Mouse (Mus musculus) frontal cortex, postnatal 36 days (tissue): ENCODE data around the gene Pus10.

Source experiments
- DNase-seq, 2 experiments: peaks; one replicate each; pipeline ENCODE4 v3.0.0; 2022; ENCODE audit warnings: low spot score in 2 of 2

Pus10 gene

GRCm38 (mm10) chr11:23665311-23665786, at the start of gene Pus10:
Gene Pus10, plus strand, starts transcription at chr11:23665674.
- DNase-seq: peak in 1 of 2 experiments; percentile 11

- no peak for DNase-seq
These were observed 46.5 kb upstream of the Pus10 start for GRCm38 (mm10) chr11:23618995-23619394.

- no peak for DNase-seq
These were observed 34.8 kb upstream of the Pus10 start for GRCm38 (mm10) chr11:23630664-23631063.

- peak; percentile 70 to 73 for DNase-seq
These were observed 32.3 kb upstream of the Pus10 start, which contains the start of gene 0610010F05Rik for GRCm38 (mm10) chr11:23632945-23633878. Gene 0610010F05Rik, minus strand, starts transcription at chr11:23633639.

- no peak for DNase-seq
These were observed 31.6 kb upstream of the Pus10 start for GRCm38 (mm10) chr11:23633879-23634215.

GRCm38 (mm10) chr11:23634573-23634972, 30.9 kb upstream of the Pus10 start:
- no peak for DNase-seq

- DNase-seq: no peak
These were observed 18.0 kb upstream of the Pus10 start for GRCm38 (mm10) chr11:23647431-23647830.

GRCm38 (mm10) chr11:23647835-23648234, 17.6 kb upstream of the Pus10 start:
- DNase-seq: no peak

GRCm38 (mm10) chr11:23653666-23654065, 11.8 kb upstream of the Pus10 start:
- no peak for DNase-seq

- DNase-seq: no peak
These were observed 7.7 kb upstream of the Pus10 start for GRCm38 (mm10) chr11:23657791-23658190.

- DNase-seq: no peak
These were observed 1.2 kb upstream of the Pus10 start for GRCm38 (mm10) chr11:23664232-23664631.

GRCm38 (mm10) chr11:23665798-23666501, 476 bp downstream of the Pus10 start, which contains the start of gene Pex13:
Gene Pex13, minus strand, starts transcription at chr11:23665959.
- peak; percentile 88 to 90 for DNase-seq

GRCm38 (mm10) chr11:23666526-23666925, 1.1 kb downstream of the Pus10 start:
- no peak for DNase-seq

GRCm38 (mm10) chr11:23667128-23667527, 1.7 kb downstream of the Pus10 start:
- DNase-seq: no peak

- no peak for DNase-seq
These were observed 6.8 kb downstream of the Pus10 start for GRCm38 (mm10) chr11:23672256-23672749.

- no peak for DNase-seq
These were observed 10.6 kb downstream of the Pus10 start for GRCm38 (mm10) chr11:23676100-23676499.

GRCm38 (mm10) chr11:23679044-23679642, 13.7 kb downstream of the Pus10 start:
- DNase-seq: peak; percentile 46 to 76

- DNase-seq: no peak
These were observed 15.0 kb downstream of the Pus10 start for GRCm38 (mm10) chr11:23680435-23680950.

- no peak for DNase-seq
These were observed 17.1 kb downstream of the Pus10 start for GRCm38 (mm10) chr11:23682561-23682960.

- no peak for DNase-seq
These were observed 21.2 kb downstream of the Pus10 start for GRCm38 (mm10) chr11:23686671-23687070.

GRCm38 (mm10) chr11:23688060-23688459, 22.6 kb downstream of the Pus10 start:
- DNase-seq: no peak

- DNase-seq: no peak
These were observed 27.8 kb downstream of the Pus10 start for GRCm38 (mm10) chr11:23693286-23693685.
